Mouse (Mus musculus) cortical plate, adult 2 months (tissue): Measurements from ENCODE around the gene 9930111J21Rik2. TPM values are rescaled to one million over a fixed set of nuclear protein-coding genes. Genes with fewer than 3 reads are reported as not detected.
"Not testable (repeated sequence)": the region's sequence is repeated elsewhere in the genome, so short reads cannot be mapped to it uniquely, and the experiment has no call there.

Experiments
- H3K27ac ChIP-seq: fragments of 200-500 bp; 2 replicates; pipeline ENCODE4 v1.5.1; 2012; ENCODE audit warnings: low read length, control low read depth, inconsistent platforms; ENCODE audit not compliant: insufficient read depth
- H3K4me1 ChIP-seq: fragments of 200-500 bp; 2 replicates; pipeline ENCODE4 v1.6.1; 2011; ENCODE audit warnings: low read length; ENCODE audit not compliant: control insufficient read depth, insufficient read depth
- H3K4me3 ChIP-seq: fragments of 200-500 bp; 2 replicates; pipeline ENCODE4 v1.5.1; 2011; ENCODE audit warnings: mild to moderate bottlenecking, low read length, control low read depth; ENCODE audit not compliant: insufficient read depth
- polyA plus RNA-seq: library from polyadenylated mRNA; depleted of rRNA; stranded (reverse); fragments of >200 nt; gene quantifications from 2 replicates; pipeline ENCODE4 v1.2.3, GENCODE M21; 2012; rRNA removed

Gene 9930111J21Rik2
- polyA plus RNA-seq, 1 experiment: 1.9 TPM

GRCm38 (mm10) chr11:48993296-48993695, 57.7 kb downstream of the 9930111J21Rik2 start:
- not testable (repeated sequence) for H3K27ac ChIP-seq, H3K4me3 ChIP-seq, H3K4me1 ChIP-seq

GRCm38 (mm10) chr11:48991740-48992520, 59.1 kb downstream of the 9930111J21Rik2 start, which contains the start of gene Gm12185:
Gene Gm12185, minus strand, starts transcription at chr11:48992226.
- not testable (repeated sequence) for H3K4me3 ChIP-seq, H3K27ac ChIP-seq, H3K4me1 ChIP-seq

- not testable (repeated sequence) for H3K27ac ChIP-seq
Measured at GRCm38 (mm10) chr11:48989981-48990380, 61.1 kb downstream of the 9930111J21Rik2 start.

GRCm38 (mm10) chr11:48988219-48988618, 62.8 kb downstream of the 9930111J21Rik2 start:
- H3K4me1 ChIP-seq, H3K27ac ChIP-seq, H3K4me3 ChIP-seq: not testable (repeated sequence)

More at GRCm38 (mm10) chr11:48989981-48990380, 61.1 kb downstream of the 9930111J21Rik2 start:
- not testable (repeated sequence) for H3K4me3 ChIP-seq, H3K4me1 ChIP-seq

- not testable (repeated sequence) for H3K4me1 ChIP-seq, H3K4me3 ChIP-seq, H3K27ac ChIP-seq
Measured at GRCm38 (mm10) chr11:48982848-48983247, 68.2 kb downstream of the 9930111J21Rik2 start.

- H3K4me1 ChIP-seq, H3K27ac ChIP-seq, H3K4me3 ChIP-seq: not testable (repeated sequence)
Measured at GRCm38 (mm10) chr11:48980052-48980451, 71.0 kb downstream of the 9930111J21Rik2 start.

GRCm38 (mm10) chr11:48979251-48979650, 71.8 kb downstream of the 9930111J21Rik2 start, which contains the start of gene 9930111J21Rik1:
Gene 9930111J21Rik1, minus strand, starts transcription at chr11:48979398.
- H3K27ac ChIP-seq, H3K4me1 ChIP-seq, H3K4me3 ChIP-seq: not testable (repeated sequence)

- not testable (repeated sequence) for H3K27ac ChIP-seq, H3K4me3 ChIP-seq
Measured at GRCm38 (mm10) chr11:48978240-48978939, 72.7 kb downstream of the 9930111J21Rik2 start, which contains the start of gene Olfr56. Gene Olfr56, plus strand, starts transcription at chr11:48978889.

GRCm38 (mm10) chr11:48974686-48975085, 76.4 kb downstream of the 9930111J21Rik2 start:
- not testable (repeated sequence) for H3K4me1 ChIP-seq, H3K27ac ChIP-seq, H3K4me3 ChIP-seq

More at GRCm38 (mm10) chr11:48978240-48978939, 72.7 kb downstream of the 9930111J21Rik2 start, which contains the start of gene Olfr56:
- not testable (repeated sequence) for H3K4me1 ChIP-seq

Other genes starting within 250 kb of the 9930111J21Rik2 start
- gene Trim41, start 233.9 kb downstream of the 9930111J21Rik2 start, polyA plus RNA-seq: 43.1 and 46.7 TPM in 2 replicates
- gene Trim7, start 225.1 kb downstream of the 9930111J21Rik2 start, polyA plus RNA-seq: 4.2 and 4.3 TPM in 2 replicates
- gene Gm12184, start 224.6 kb downstream of the 9930111J21Rik2 start, polyA plus RNA-seq: 33.8 and 40.1 TPM in 2 replicates
- 9.5 and 11.4 TPM in 2 replicates for gene Irgm1, start 179.6 kb downstream of the 9930111J21Rik2 start, polyA plus RNA-seq
- gene Gm5431, start 149.0 kb downstream of the 9930111J21Rik2 start, polyA plus RNA-seq: 0.19 and 0.23 TPM in 2 replicates
- 1.8 TPM in 2 replicates for gene Psme2b, start 105.1 kb downstream of the 9930111J21Rik2 start, polyA plus RNA-seq
- gene Olfr56, start 72.4 kb downstream of the 9930111J21Rik2 start, polyA plus RNA-seq: 0.06 and 0.10 TPM in 2 replicates
- gene 9930111J21Rik1, start 71.8 kb downstream of the 9930111J21Rik2 start, polyA plus RNA-seq: 0.42 and 0.57 TPM in 2 replicates
- gene Gm12185, start 59.0 kb downstream of the 9930111J21Rik2 start, polyA plus RNA-seq: 0.08 and 0.19 TPM in 2 replicates
- 1.0 and 1.6 TPM in 2 replicates for gene Tgtp1, start 57.1 kb downstream of the 9930111J21Rik2 start, polyA plus RNA-seq
- gene Tgtp2, start 13.0 kb upstream of the 9930111J21Rik2 start, polyA plus RNA-seq: 1.4 and 2.4 TPM in 2 replicates
- gene Ifi47, start 25.3 kb upstream of the 9930111J21Rik2 start, polyA plus RNA-seq: 1.6 and 2.3 TPM in 2 replicates
- not detected in 2 replicates for gene Olfr1396, start 63.6 kb upstream of the 9930111J21Rik2 start, polyA plus RNA-seq
- gene Olfr1395, start 91.0 kb upstream of the 9930111J21Rik2 start, polyA plus RNA-seq: 0.04 TPM in 1 of 2 replicates, not detected in the other
- gene Olfr1394, start 103.1 kb upstream of the 9930111J21Rik2 start, polyA plus RNA-seq: not detected in 2 replicates
- gene Btnl9, start 135.9 kb upstream of the 9930111J21Rik2 start, polyA plus RNA-seq: 0.04 TPM in 1 of 2 replicates, not detected in the other
- gene Zfp62, start 152.1 kb upstream of the 9930111J21Rik2 start, polyA plus RNA-seq: 22.1 and 25.0 TPM in 2 replicates
- 68.1 and 73.7 TPM in 2 replicates for gene Mgat1, start 192.9 kb upstream of the 9930111J21Rik2 start, polyA plus RNA-seq
- gene Olfr1393, start 227.1 kb upstream of the 9930111J21Rik2 start, polyA plus RNA-seq: 0.15 and 0.73 TPM in 2 replicates
- 0.04 and 0.17 TPM in 2 replicates for gene Olfr1392, start 234.0 kb upstream of the 9930111J21Rik2 start, polyA plus RNA-seq